Mouse (Mus musculus) heart, postnatal 0 days (tissue): ENCODE data around the gene Atf4. TPM values are rescaled to one million over a fixed set of nuclear protein-coding genes. Genes with fewer than 3 reads are reported as not detected.
A peak's percentile ranks its signal among the peaks of the same experiment; 100 is the strongest.

Source experiments
- ATAC-seq: fragments of 200-750 bp; cut with Nextera tagmentation; 2 replicates; pipeline ENCODE4 v1.8.0; 2017; ENCODE audit warnings: low read depth, moderate number of reproducible peaks, moderate library complexity; ENCODE audit not compliant: insufficient read depth
- DNase-seq: peaks from one replicate; pipeline ENCODE4 v3.0.0-alpha.2; 2016; ENCODE audit warnings: low spot score
- H3K27ac ChIP-seq: fragments of 300-500 bp; sonication (generic); 2 replicates; pipeline ENCODE4 v1.5.1; 2014; ENCODE audit warnings: low read depth, mild to moderate bottlenecking
- H3K27me3 ChIP-seq: fragments of 300-500 bp; sonication (generic); 2 replicates; pipeline ENCODE4 v1.6.1; 2014; ENCODE audit warnings: low read length, mixed read lengths; ENCODE audit not compliant: control insufficient read depth, insufficient read depth
- H3K36me3 ChIP-seq: fragments of 300-500 bp; sonication (generic); replicated peaks from 2 replicates; pipeline ENCODE4 v1.6.1; 2014; ENCODE audit warnings: low read length, mixed read lengths; ENCODE audit not compliant: control insufficient read depth, insufficient read depth
- H3K4me1 ChIP-seq: fragments of 300-500 bp; sonication (generic); 2 replicates; pipeline ENCODE4 v1.6.1; 2014; ENCODE audit warnings: antibody characterized with exemption; ENCODE audit not compliant: control insufficient read depth, insufficient read depth
- H3K4me2 ChIP-seq: fragments of 300-500 bp; sonication (generic); 2 replicates; pipeline ENCODE4 v1.6.1; 2014; ENCODE audit warnings: low read depth, mild to moderate bottlenecking, low read length, moderate library complexity
- H3K4me3 ChIP-seq: fragments of 300-500 bp; sonication (generic); 2 replicates; pipeline ENCODE4 v1.5.1; 2014; ENCODE audit warnings: low read depth, low read length
- H3K9ac ChIP-seq: fragments of 300-500 bp; sonication (generic); replicated peaks from 2 replicates; pipeline ENCODE4 v1.6.1; 2014; ENCODE audit warnings: low read depth, low read length, mixed read lengths
- H3K9me3 ChIP-seq: fragments of 300-500 bp; sonication (generic); replicated peaks from 2 replicates; pipeline ENCODE4 v1.6.1; 2016; ENCODE audit warnings: low read length; ENCODE audit not compliant: control insufficient read depth
- CTCF ChIP-seq: IDR thresholded peaks from 2 replicates; pipeline ENCODE4 v1.5.1; 2016; ENCODE audit warnings: antibody characterized with exemption, control low read depth, low read depth
- EP300 ChIP-seq: IDR thresholded peaks from 2 replicates; pipeline ENCODE4 v1.6.1; 2016; ENCODE audit warnings: antibody characterized with exemption, low read depth
- WGBS: fragments of 180-500 bp; shearing (Covaris S2); extraction: QIAGEN DNeasy Blood & Tissue Kit; methylation state at CpG from one replicate; pipeline ENCODE4 v1.1.7; 2014; 5-methylcytosine and 5-hydroxymethylcytosine counted together
- polyA plus RNA-seq: library from polyadenylated mRNA; unstranded; fragments of >200 nt; fragmentation: Nextera tagmentation; extraction: Ambion mirVana; gene quantifications from 2 replicates; pipeline ENCODE4 v1.2.1, GENCODE M21; 2015
- total RNA-seq: library from RNA; depleted of rRNA; stranded (reverse); fragments of >200 nt; gene quantifications from 2 replicates; pipeline ENCODE4 v1.2.3, GENCODE M21; 2014; ENCODE audit warnings: low replicate concordance

Gene Atf4
- total and polyA plus RNA-seq, 2 experiments from 2014 or later, result 65.0 to 128 TPM

DNA sequence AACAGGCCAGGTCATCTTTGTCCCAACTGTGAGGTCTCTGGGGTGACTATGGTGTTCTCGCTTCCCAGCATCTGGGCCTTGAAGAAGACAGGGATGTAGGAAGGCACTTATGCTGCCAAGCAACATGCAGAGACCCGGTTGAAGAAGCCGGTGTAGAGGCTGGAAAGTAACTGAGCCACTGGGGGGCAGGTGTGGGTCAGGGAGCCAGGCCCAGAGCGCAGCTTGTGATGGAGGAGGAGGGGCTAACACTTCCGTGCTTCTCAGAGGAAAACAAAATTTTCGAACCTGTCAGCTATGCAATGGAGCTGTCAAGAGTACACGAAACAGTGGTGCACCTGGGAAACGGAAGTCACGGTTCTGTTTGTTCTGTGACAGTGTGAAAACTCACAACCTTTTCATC, 22.1 kb downstream of the Atf4 start:
- Histone ChIP-seq H3K27ac (no peak overlapping the region), H3K36me3 (no peaks in the 10 kb centered on the region), H3K9ac (no peak overlapping the region), H3K9me3 (no peaks in the 10 kb centered on the region), H3K4me2 (no peak overlapping the region), H3K4me3 (no peak overlapping the region), H3K27me3 (peaks cover 14% of the 10 kb centered on the region; the same call in 1 of the 2 replicates), H3K4me1 (no peaks in the 10 kb centered on the region)
- DNase-seq, result no peak
- TF ChIP-seq CTCF (no peak), EP300 (no peak)
- WGBS, result 51% methylated on average over 9 of the region's 9 CpGs
- ATAC-seq, result no peak

- 4% methylated on average over 5 of the region's 6 CpGs for WGBS
- Histone ChIP-seq H3K4me1 (no peaks in the 10 kb centered on the region), H3K4me2 (no peak overlapping the region), H3K9ac (no peak overlapping the region), H3K27me3 (peaks cover 17% of the 10 kb centered on the region; the same call in 1 of the 2 replicates), H3K9me3 (no peaks in the 10 kb centered on the region), H3K4me3 (no peak overlapping the region), H3K36me3 (no peaks in the 10 kb centered on the region), H3K27ac (no peak overlapping the region)
- no peak for TF ChIP-seq EP300
- no peak for TF ChIP-seq CTCF
- ATAC-seq (0 out of 2 replicates have a peak, but pooled peaks have one; percentile 20), DNase-seq (peak; percentile 35)
Measured at GRCm38 (mm10) chr15:80277625-80278024, 22.6 kb downstream of the Atf4 start.

DNA sequence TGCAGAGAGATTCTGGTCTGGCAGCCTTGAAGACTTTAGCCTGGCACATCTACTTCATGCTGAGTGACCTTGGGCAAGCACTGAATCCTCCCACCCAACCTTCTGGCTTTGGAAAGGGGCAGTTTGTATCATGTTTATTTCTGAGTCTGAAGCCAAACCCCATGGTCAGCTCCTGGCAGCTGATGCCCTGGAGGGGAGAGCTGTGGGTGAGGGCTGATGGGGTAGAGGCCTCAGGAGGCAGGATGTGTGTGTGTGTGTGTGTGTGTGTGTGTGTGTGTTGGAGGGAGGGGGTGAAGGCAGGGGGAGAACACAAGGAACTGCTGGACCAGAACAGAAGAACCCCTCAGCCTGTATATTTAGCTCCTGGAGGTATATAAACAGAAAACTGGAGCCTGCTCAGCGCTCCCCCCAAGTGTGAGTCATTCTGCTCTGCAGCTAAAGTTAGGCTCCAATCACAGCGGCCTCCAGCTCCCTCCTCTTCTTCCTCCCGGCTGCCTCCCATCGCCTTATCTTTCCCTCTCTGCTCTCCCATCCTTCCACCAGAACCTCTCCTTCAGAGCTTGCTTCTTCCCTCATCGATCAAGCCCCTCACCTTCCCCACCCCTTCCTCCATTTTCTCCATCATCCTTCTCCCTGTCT, 23.3 kb downstream of the Atf4 start:
- H3K4me2 ChIP-seq, result no peak overlapping the region

GRCm38 (mm10) chr15:80279053-80279452, 24.1 kb downstream of the Atf4 start:
- TF ChIP-seq EP300 (no peak), CTCF (no peak)
- H3K4me2 ChIP-seq, result no peak overlapping the region

More for the DNA sequence above, 23.3 kb downstream of the Atf4 start:
- Histone ChIP-seq H3K4me3 (no peak overlapping the region), H3K9ac (no peak overlapping the region), H3K27ac (no peak overlapping the region), H3K27me3 (peaks cover 19% of the 10 kb centered on the region; the same call in 1 of the 2 replicates), H3K36me3 (no peaks in the 10 kb centered on the region), H3K9me3 (no peaks in the 10 kb centered on the region), H3K4me1 (no peaks in the 10 kb centered on the region)
- ATAC-seq (no peak), DNase-seq (no peak)
- WGBS, result 23% methylated on average over 5 of the region's 5 CpGs
- TF ChIP-seq EP300, result no peak
- no peak for TF ChIP-seq CTCF

GRCm38 (mm10) chr15:80280646-80281045, 25.7 kb downstream of the Atf4 start:
- DNase-seq (no peak), ATAC-seq (no peak)
- Histone ChIP-seq H3K9me3 (no peaks in the 10 kb centered on the region), H3K4me1 (no peaks in the 10 kb centered on the region), H3K4me2 (no peak overlapping the region), H3K4me3 (no peak overlapping the region), H3K9ac (no peak overlapping the region), H3K36me3 (no peaks in the 10 kb centered on the region), H3K27me3 (peaks cover 30% of the 10 kb centered on the region), H3K27ac (no peak overlapping the region)
- 18% methylated on average over 6 of the region's 6 CpGs for WGBS
- TF ChIP-seq CTCF, result peak; percentile 48
- TF ChIP-seq EP300, result no peak

More at GRCm38 (mm10) chr15:80279053-80279452, 24.1 kb downstream of the Atf4 start:
- WGBS, result 77% methylated on average over 2 of the region's 2 CpGs
- Histone ChIP-seq H3K9me3 (no peaks in the 10 kb centered on the region), H3K9ac (no peak overlapping the region), H3K36me3 (no peaks in the 10 kb centered on the region), H3K4me3 (no peak overlapping the region), H3K27ac (no peak overlapping the region), H3K4me1 (no peaks in the 10 kb centered on the region), H3K27me3 (peaks cover 23% of the 10 kb centered on the region; the same call in 1 of the 2 replicates)
- DNase-seq, result no peak
- ATAC-seq, result no peak

DNA sequence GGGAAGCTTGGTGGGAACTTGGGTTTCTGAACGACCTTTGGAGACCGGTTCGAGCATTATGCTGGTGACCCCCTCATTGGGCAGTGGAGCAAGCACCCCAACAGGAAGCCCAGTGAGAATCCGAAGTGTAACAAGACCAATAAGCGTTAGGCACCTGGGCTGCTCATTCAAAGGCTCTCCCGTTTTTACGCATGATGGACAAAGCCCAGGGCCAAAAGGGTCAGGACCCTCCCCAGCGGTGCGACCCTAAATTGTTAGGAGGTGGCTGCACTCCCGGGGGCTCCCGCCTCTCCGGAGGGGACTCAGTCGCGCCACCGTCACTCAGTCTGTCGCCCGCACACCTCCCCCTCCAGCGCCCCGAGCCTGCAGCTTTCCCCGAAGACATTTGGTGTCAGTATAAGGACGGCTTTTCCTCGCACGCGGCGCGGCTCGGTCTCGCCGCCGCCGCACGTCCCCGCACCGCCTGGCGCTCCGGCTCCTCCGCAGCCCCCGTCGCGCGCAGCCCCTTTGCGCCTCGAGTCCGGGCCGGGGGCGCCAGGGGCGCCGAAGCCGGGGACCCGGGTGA, 31.9 kb downstream of the Atf4 start, which contains the start of gene Cacna1i:
Gene Cacna1i, plus strand, starts transcription at position 388 of the 565 bp plus-strand sequence.
- TF ChIP-seq EP300, result no peak
- TF ChIP-seq CTCF, result no peak
- Histone ChIP-seq H3K9me3 (no peaks in the 10 kb centered on the region), H3K9ac (no peak within 1 kb of the TSS), H3K27ac (no peak within 1 kb of the TSS), H3K4me3 (peak within 1 kb of the TSS; percentile 53), H3K27me3 (peaks cover 77% of the 10 kb centered on the region), H3K4me1 (no peaks in the 10 kb centered on the region), H3K4me2 (peak within 1 kb of the TSS; percentile 80), H3K36me3 (no peaks in the 10 kb centered on the region)
- WGBS, result under 1% methylated on average over 50 of the region's 50 CpGs
- ATAC-seq (no peak), DNase-seq (no peak)
